Mouse (Mus musculus) heart, embryonic 12.5 days (tissue): ENCODE measurements at regions not wholly inside any gene's neighbourhood (a gene's known extent, or its start where the extent isn't known, plus 50 kb on each side); places are given as distances from the start of the nearest gene placed in this dataset.

ENCODE experiments used
- ATAC-seq: fragments of 200-750 bp; cut with Nextera tagmentation; 2 replicates; pipeline ENCODE4 v1.8.0; 2017; ENCODE audit warnings: moderate TSS enrichment, moderate library complexity; ENCODE audit not compliant: insufficient number of reproducible peaks, low FRiP score
- H3K27ac ChIP-seq: fragments of 300-500 bp; sonication (generic); 2 replicates; pipeline ENCODE4 v1.5.1; 2016; ENCODE audit warnings: mild to moderate bottlenecking, moderate library complexity; ENCODE audit not compliant: poor library complexity, severe bottlenecking
- H3K27me3 ChIP-seq: fragments of 300-500 bp; sonication (generic); replicated peaks from 2 replicates; pipeline ENCODE4 v1.6.1; 2016; ENCODE audit warnings: mild to moderate bottlenecking, moderate library complexity
- H3K36me3 ChIP-seq: fragments of 300-500 bp; sonication (generic); 2 replicates; pipeline ENCODE4 v1.6.1; 2016; ENCODE audit warnings: mild to moderate bottlenecking, moderate library complexity
- H3K4me1 ChIP-seq: fragments of 300-500 bp; sonication (generic); replicated peaks from 2 replicates; pipeline ENCODE4 v1.6.1; 2016; ENCODE audit warnings: mild to moderate bottlenecking
- H3K4me2 ChIP-seq: fragments of 300-500 bp; sonication (generic); 2 replicates; pipeline ENCODE4 v1.6.1; 2016; ENCODE audit warnings: mild to moderate bottlenecking, moderate library complexity
- H3K4me3 ChIP-seq: fragments of 300-500 bp; sonication (generic); 2 replicates; pipeline ENCODE4 v1.5.1; 2016; ENCODE audit warnings: mild to moderate bottlenecking
- H3K9ac ChIP-seq: fragments of 300-500 bp; sonication (generic); 2 replicates; pipeline ENCODE4 v1.6.1; 2016; ENCODE audit warnings: mild to moderate bottlenecking, moderate library complexity
- H3K9me3 ChIP-seq: fragments of 300-500 bp; sonication (generic); replicated peaks from 2 replicates; pipeline ENCODE4 v1.6.1; 2016; ENCODE audit warnings: mild to moderate bottlenecking, moderate library complexity
- WGBS: fragments of 180-500 bp; shearing (Covaris S2); methylation state at CpG from one replicate; pipeline ENCODE4 v1.1.7; 2016; 5-methylcytosine and 5-hydroxymethylcytosine counted together

- Histone ChIP-seq H3K4me1 (peaks cover 6% of the 10 kb centered on the region; the same call in 1 of the 2 replicates), H3K9ac (no peak overlapping the region), H3K9me3 (no peaks in the 10 kb centered on the region), H3K27ac (no peak overlapping the region), H3K4me3 (no peak overlapping the region), H3K27me3 (peaks cover 78% of the 10 kb centered on the region), H3K4me2 (no peak overlapping the region), H3K36me3 (no peaks in the 10 kb centered on the region)
- 82% methylated on average over 8 of the region's 8 CpGs for WGBS
- no peak for ATAC-seq
Observed at GRCm38 (mm10) chr4:107736866-107737265, 52.8 kb upstream of the Dmrtb1 start.

GRCm38 (mm10) chr4:107737907-107738306, 53.9 kb upstream of the Dmrtb1 start:
- peaks cover 75% of the 10 kb centered on the region for H3K27me3 ChIP-seq
- H3K4me2 ChIP-seq: no peak overlapping the region
- no peak overlapping the region for H3K27ac ChIP-seq
- H3K9ac ChIP-seq: no peak overlapping the region
- H3K9me3 ChIP-seq: no peaks in the 10 kb centered on the region
- WGBS: 11% methylated on average over 6 of the region's 6 CpGs
- no peaks in the 10 kb centered on the region; the same call in 1 of the 2 replicates for H3K4me1 ChIP-seq
- no peak overlapping the region for H3K4me3 ChIP-seq
- peak; percentile 65; the same call in 1 of the 2 replicates for ATAC-seq
- H3K36me3 ChIP-seq: no peaks in the 10 kb centered on the region

GRCm38 (mm10) chr4:107738776-107739175, 54.7 kb upstream of the Dmrtb1 start:
- no peak overlapping the region for H3K9ac ChIP-seq
- 66% methylated on average over 9 of the region's 9 CpGs for WGBS
- H3K4me3 ChIP-seq: no peak overlapping the region
- no peak overlapping the region for H3K27ac ChIP-seq
- H3K4me2 ChIP-seq: no peak overlapping the region
- H3K27me3 ChIP-seq: peaks cover 75% of the 10 kb centered on the region
- no peaks in the 10 kb centered on the region for H3K36me3 ChIP-seq
- no peaks in the 10 kb centered on the region for H3K9me3 ChIP-seq
- no peaks in the 10 kb centered on the region for H3K4me1 ChIP-seq
- no peak for ATAC-seq

- H3K4me1 ChIP-seq: no peaks in the 10 kb centered on the region
- H3K4me2 ChIP-seq: no peak overlapping the region
- peaks cover 74% of the 10 kb centered on the region for H3K27me3 ChIP-seq
- H3K9ac ChIP-seq: no peak overlapping the region
- H3K36me3 ChIP-seq: no peaks in the 10 kb centered on the region
- 77% methylated on average over 6 of the region's 6 CpGs for WGBS
- no peak for ATAC-seq
- H3K27ac ChIP-seq: no peak overlapping the region
- H3K9me3 ChIP-seq: no peaks in the 10 kb centered on the region
- H3K4me3 ChIP-seq: no peak overlapping the region
Observed at GRCm38 (mm10) chr4:107739789-107740405, 55.9 kb upstream of the Dmrtb1 start.

GRCm38 (mm10) chr4:107743646-107744045, 58.4 kb upstream of the Lrp8 start:
- H3K27ac ChIP-seq: no peak overlapping the region
- no peaks in the 10 kb centered on the region for H3K9me3 ChIP-seq
- H3K4me3 ChIP-seq: no peak overlapping the region
- peaks cover 13% of the 10 kb centered on the region for H3K4me1 ChIP-seq
- WGBS: 89% methylated on average over 2 of the region's 2 CpGs
- no peak for ATAC-seq
- H3K4me2 ChIP-seq: no peak overlapping the region
- H3K36me3 ChIP-seq: no peaks in the 10 kb centered on the region
- peaks cover 66% of the 10 kb centered on the region for H3K27me3 ChIP-seq
- H3K9ac ChIP-seq: no peak overlapping the region

- Histone ChIP-seq H3K4me2 (no peak overlapping the region), H3K9ac (no peak overlapping the region), H3K27me3 (peaks cover 67% of the 10 kb centered on the region), H3K36me3 (no peaks in the 10 kb centered on the region), H3K27ac (no peak overlapping the region), H3K4me3 (no peak overlapping the region), H3K4me1 (peaks cover 19% of the 10 kb centered on the region), H3K9me3 (no peaks in the 10 kb centered on the region)
- 81% methylated on average over 3 of the region's 3 CpGs for WGBS
- no peak for ATAC-seq
Observed at GRCm38 (mm10) chr4:107746366-107746765, 55.7 kb upstream of the Lrp8 start.

GRCm38 (mm10) chr4:107746923-107747431, 55.1 kb upstream of the Lrp8 start:
- H3K36me3 ChIP-seq: no peaks in the 10 kb centered on the region
- no peak overlapping the region for H3K27ac ChIP-seq
- no peaks in the 10 kb centered on the region for H3K9me3 ChIP-seq
- no peak for ATAC-seq
- H3K4me2 ChIP-seq: no peak overlapping the region
- 72% methylated on average over 5 of the region's 5 CpGs for WGBS
- no peak overlapping the region for H3K9ac ChIP-seq
- no peak overlapping the region for H3K4me3 ChIP-seq
- H3K4me1 ChIP-seq: peaks cover 19% of the 10 kb centered on the region
- H3K27me3 ChIP-seq: peaks cover 67% of the 10 kb centered on the region

- Histone ChIP-seq H3K4me3 (no peak overlapping the region), H3K27ac (no peak overlapping the region), H3K9me3 (no peaks in the 10 kb centered on the region), H3K36me3 (no peaks in the 10 kb centered on the region), H3K4me1 (peaks cover 19% of the 10 kb centered on the region), H3K9ac (no peak overlapping the region), H3K27me3 (peaks cover 68% of the 10 kb centered on the region), H3K4me2 (no peak overlapping the region)
- no peak for ATAC-seq
- 66% methylated on average over 9 of the region's 9 CpGs for WGBS
Observed at GRCm38 (mm10) chr4:107747454-107747853, 54.6 kb upstream of the Lrp8 start.

- no peak for ATAC-seq
- WGBS: 5% methylated on average over 13 of the region's 13 CpGs
Observed at GRCm38 (mm10) chr4:107747907-107748628, 54.0 kb upstream of the Lrp8 start.

GRCm38 (mm10) chr4:107749045-107749444, 53.0 kb upstream of the Lrp8 start:
- ATAC-seq: no peak
- H3K4me1 ChIP-seq: peaks cover 19% of the 10 kb centered on the region
- no peak overlapping the region for H3K9ac ChIP-seq
- H3K27me3 ChIP-seq: peaks cover 55% of the 10 kb centered on the region
- 88% methylated on average over 8 of the region's 8 CpGs for WGBS
- H3K4me3 ChIP-seq: no peak overlapping the region
- H3K9me3 ChIP-seq: no peaks in the 10 kb centered on the region
- no peak overlapping the region for H3K27ac ChIP-seq
- no peak overlapping the region for H3K4me2 ChIP-seq
- no peaks in the 10 kb centered on the region for H3K36me3 ChIP-seq

More at GRCm38 (mm10) chr4:107747907-107748628, 54.0 kb upstream of the Lrp8 start:
- Histone ChIP-seq H3K9me3 (no peaks in the 10 kb centered on the region), H3K4me1 (peaks cover 19% of the 10 kb centered on the region), H3K36me3 (no peaks in the 10 kb centered on the region), H3K9ac (no peak overlapping the region), H3K4me3 (no peak overlapping the region), H3K27ac (no peak overlapping the region), H3K27me3 (peaks cover 65% of the 10 kb centered on the region), H3K4me2 (peak overlapping the region; percentile 17; the same call in 1 of the 2 replicates)

- H3K36me3 ChIP-seq: no peaks in the 10 kb centered on the region
- H3K4me2 ChIP-seq: no peak overlapping the region
- peaks cover 46% of the 10 kb centered on the region for H3K27me3 ChIP-seq
- no peak for ATAC-seq
- WGBS: 72% methylated on average over 9 of the region's 9 CpGs
- H3K9me3 ChIP-seq: no peaks in the 10 kb centered on the region
- peaks cover 19% of the 10 kb centered on the region for H3K4me1 ChIP-seq
- H3K9ac ChIP-seq: no peak overlapping the region
- no peak overlapping the region for H3K4me3 ChIP-seq
- no peak overlapping the region for H3K27ac ChIP-seq
Observed at GRCm38 (mm10) chr4:107750017-107750416, 52.0 kb upstream of the Lrp8 start.
